Mouse (Mus musculus): Measurements from ENCODE around the gene Rbms3. TPM values are rescaled to one million over a fixed set of nuclear protein-coding genes. Genes with fewer than 3 reads are reported as not detected.
A peak's percentile ranks its signal among the peaks of the same experiment; 100 is the strongest.

Rbms3 gene
- polyA plus RNA-seq, 1 experiment from 2014 or later, result 48.9 TPM

DNA sequence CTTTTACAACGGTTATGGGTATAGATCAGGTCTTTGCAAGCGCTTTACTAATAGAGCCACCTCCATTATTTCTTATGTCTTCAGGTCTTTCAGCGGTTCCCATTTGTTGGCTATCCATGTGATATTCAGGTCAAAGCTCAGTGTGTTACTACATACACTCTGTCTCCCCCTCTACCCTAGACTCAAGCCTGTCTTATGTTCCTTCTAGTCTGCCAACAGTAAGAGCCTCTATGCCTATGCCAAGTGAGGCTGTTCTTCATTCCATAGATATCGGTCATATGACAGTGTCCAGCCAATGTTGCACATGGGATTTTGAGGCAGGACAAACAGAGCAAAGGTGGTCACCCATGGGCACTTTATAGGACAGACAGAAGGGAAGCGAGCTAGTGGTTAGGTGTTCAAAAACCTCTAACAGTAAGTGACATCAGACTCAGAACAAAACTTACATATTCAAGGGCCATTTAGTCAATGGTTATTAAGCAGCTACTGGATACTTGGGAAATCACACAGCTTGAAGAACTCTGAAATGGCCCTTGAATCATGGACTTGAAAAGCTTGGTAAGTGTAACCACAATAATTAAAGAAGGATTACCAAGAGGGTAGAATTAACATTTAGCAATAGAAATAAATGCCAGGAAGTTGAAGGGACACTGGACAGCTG, 395.5 kb downstream of the Rbms3 start:
- Histone ChIP-seq H3K4me2 (replicated peaks; ENCODE audit: low read depth, low read length) (peak overlapping the region; percentile 33; the same call in 1 of the 2 replicates), H3K4me3 (ENCODE audit: low read depth, low read length) (no peak overlapping the region), H3K36me3 (ENCODE audit: insufficient read depth, low read length) (no peaks in the 10 kb centered on the region), H3K9ac (replicated peaks; ENCODE audit: low read depth) (no peak overlapping the region), H3K27me3 (replicated peaks; ENCODE audit: insufficient read depth, low read length) (no peaks in the 10 kb centered on the region), H3K27ac (ENCODE audit: low read length) (peak overlapping the region; percentile 64), H3K9me3 (ENCODE audit: low read length) (no peaks in the 10 kb centered on the region), H3K4me1 (ENCODE audit: insufficient read depth, low read depth, low read length) (peaks cover 14% of the 10 kb centered on the region; the same call in 1 of the 2 replicates)
- ATAC-seq (peak; percentile 80), DNase-seq (ENCODE audit: low spot score) (peak; percentile 84)
- TF ChIP-seq CTCF (IDR thresholded peaks at IDR 0.05) (no peak), EP300 (IDR thresholded peaks at IDR 0.05) (no peak; the same call in 1 of the 2 replicates)
- WGBS, result 76% methylated on average over 5 of the region's 5 CpGs

DNA sequence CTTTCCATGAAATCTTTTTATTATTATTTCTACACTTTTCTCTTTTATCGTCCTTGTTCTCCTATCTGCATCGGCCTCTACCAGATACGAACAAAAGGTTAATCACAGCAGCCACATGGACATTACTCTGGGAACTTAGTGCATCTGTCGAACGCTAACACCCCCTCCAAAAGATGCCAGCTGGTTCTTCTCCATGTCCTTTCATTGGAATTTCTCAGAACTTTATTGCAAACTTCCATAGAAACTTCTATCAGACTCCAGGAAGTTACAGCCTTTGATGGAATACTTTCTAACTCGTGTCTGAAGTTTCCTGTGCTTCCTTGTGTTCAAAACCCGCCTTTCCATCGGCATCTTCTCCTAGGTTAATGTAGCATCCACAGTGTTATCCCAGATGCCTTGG, 407.0 kb downstream of the Rbms3 start:
- TF ChIP-seq EP300 (IDR thresholded peaks at IDR 0.05), result no peak
- no peak for TF ChIP-seq CTCF (IDR thresholded peaks at IDR 0.05)
- no peaks in the 10 kb centered on the region for H3K36me3 ChIP-seq (ENCODE audit: insufficient read depth, low read length)
- no peaks in the 10 kb centered on the region for H3K9me3 ChIP-seq (ENCODE audit: low read length)
- DNase-seq (ENCODE audit: low spot score) (peak; percentile 54), ATAC-seq (no peak)
- no peaks in the 10 kb centered on the region for H3K27me3 ChIP-seq (replicated peaks; ENCODE audit: insufficient read depth, low read length)
- H3K27ac ChIP-seq (ENCODE audit: low read length), result no peak overlapping the region
- H3K4me2 ChIP-seq (replicated peaks; ENCODE audit: low read depth, low read length), result no peak overlapping the region
- no peak overlapping the region for H3K4me3 ChIP-seq (ENCODE audit: low read depth, low read length)
- no peaks in the 10 kb centered on the region for H3K4me1 ChIP-seq (ENCODE audit: insufficient read depth, low read depth, low read length)
- 56% methylated on average over 8 of the region's 8 CpGs for WGBS
- H3K9ac ChIP-seq (replicated peaks; ENCODE audit: low read depth), result no peak overlapping the region

DNA sequence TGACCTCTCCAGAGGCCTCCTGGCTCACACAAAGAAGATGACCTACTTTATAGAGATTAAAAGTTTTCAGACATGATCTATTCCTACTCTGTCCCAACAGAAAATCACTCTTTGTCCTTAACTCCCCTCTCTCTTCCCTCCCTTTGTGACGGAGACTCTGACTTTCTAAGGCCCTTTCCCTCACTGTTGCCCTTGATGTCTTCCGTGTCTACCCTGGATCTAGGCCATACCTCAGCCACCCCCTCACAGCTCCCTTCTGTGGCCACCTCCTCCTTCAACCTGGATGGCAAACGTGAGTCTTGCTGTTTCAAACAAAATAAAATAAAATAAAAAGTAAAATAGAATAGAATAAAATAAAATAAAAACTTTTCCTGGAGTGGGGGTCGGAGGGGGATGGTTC, 408.2 kb downstream of the Rbms3 start:
- no peaks in the 10 kb centered on the region for H3K4me1 ChIP-seq (ENCODE audit: insufficient read depth, low read depth, low read length)
- H3K4me3 ChIP-seq (ENCODE audit: low read depth, low read length), result no peak overlapping the region
- DNase-seq (ENCODE audit: low spot score), result no peak
- WGBS, result 74% methylated on average over 4 of the region's 4 CpGs
- no peak overlapping the region for H3K9ac ChIP-seq (replicated peaks; ENCODE audit: low read depth)
- H3K4me2 ChIP-seq (replicated peaks; ENCODE audit: low read depth, low read length), result no peak overlapping the region
- TF ChIP-seq EP300 (IDR thresholded peaks at IDR 0.05) (no peak), CTCF (IDR thresholded peaks at IDR 0.05) (no peak)
- H3K36me3 ChIP-seq (ENCODE audit: insufficient read depth, low read length), result no peaks in the 10 kb centered on the region
- no peaks in the 10 kb centered on the region for H3K9me3 ChIP-seq (ENCODE audit: low read length)
- no peak overlapping the region for H3K27ac ChIP-seq (ENCODE audit: low read length)
- H3K27me3 ChIP-seq (replicated peaks; ENCODE audit: insufficient read depth, low read length), result no peaks in the 10 kb centered on the region
- ATAC-seq, result no peak

DNA sequence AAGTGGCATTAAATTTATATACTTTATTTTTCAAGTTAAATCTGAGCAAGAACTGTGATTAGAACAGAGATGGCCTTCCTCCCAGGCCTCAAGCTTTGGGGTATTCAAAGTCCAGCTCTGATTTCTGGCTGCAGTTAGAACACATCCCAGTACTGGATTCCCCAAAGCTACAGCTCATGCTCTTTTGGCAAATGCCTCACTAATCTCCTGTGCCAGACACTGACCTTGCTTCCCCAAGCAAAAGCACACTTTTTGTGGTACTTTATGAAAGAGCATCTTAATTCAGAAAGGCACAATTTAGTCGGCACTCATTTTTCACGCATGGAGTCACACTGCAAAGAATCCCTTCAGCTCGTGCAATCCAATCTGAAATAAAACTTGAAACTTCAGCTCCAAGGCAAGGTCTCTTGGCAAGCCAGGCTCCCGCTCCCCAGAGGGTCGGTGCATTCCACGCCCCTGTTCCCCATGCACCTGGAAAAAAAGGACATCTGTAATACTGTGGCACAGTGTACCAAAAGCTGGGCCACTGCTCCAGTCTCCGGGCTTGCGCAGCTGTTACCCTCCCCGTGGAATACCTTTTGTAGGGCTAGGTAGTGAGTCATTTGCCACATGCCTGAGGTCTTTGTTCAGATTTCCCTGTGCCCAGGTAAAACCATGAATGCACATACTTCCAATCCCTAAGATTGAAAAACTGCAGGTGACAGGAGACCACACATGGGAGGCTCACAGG, 413.5 kb downstream of the Rbms3 start:
- DNase-seq (ENCODE audit: low spot score) (no peak), ATAC-seq (no peak)

DNA sequence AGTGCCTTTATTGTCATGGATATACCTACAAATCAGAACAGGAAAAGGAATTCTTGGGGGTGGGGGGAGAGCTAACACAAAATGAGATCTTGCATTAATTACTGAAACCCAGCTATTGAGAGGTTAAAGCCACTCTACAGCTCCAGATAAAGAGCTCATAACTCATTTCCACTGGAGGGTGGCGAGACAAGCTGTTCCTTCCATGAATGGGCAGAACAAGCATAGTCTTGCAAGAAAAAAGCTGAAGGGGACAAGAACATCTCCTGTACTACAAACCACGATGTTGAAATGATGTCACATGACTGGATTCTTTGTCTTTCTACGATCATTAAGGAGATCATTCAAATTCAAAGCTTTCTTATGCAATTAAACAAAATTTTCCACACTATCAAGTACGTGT, 417.7 kb downstream of the Rbms3 start:
- DNase-seq (ENCODE audit: low spot score) (peak; percentile 39), ATAC-seq (no peak)
- H3K36me3 ChIP-seq (ENCODE audit: insufficient read depth, low read length), result no peaks in the 10 kb centered on the region
- H3K9me3 ChIP-seq (ENCODE audit: low read length), result no peaks in the 10 kb centered on the region
- no peak overlapping the region for H3K4me3 ChIP-seq (ENCODE audit: low read depth, low read length)
- no peak for TF ChIP-seq EP300 (IDR thresholded peaks at IDR 0.05)
- TF ChIP-seq CTCF (IDR thresholded peaks at IDR 0.05), result no peak
- no peak overlapping the region for H3K4me2 ChIP-seq (replicated peaks; ENCODE audit: low read depth, low read length)
- 42% methylated on average over 4 of the region's 4 CpGs for WGBS
- H3K4me1 ChIP-seq (ENCODE audit: insufficient read depth, low read depth, low read length), result no peaks in the 10 kb centered on the region
- no peaks in the 10 kb centered on the region for H3K27me3 ChIP-seq (replicated peaks; ENCODE audit: insufficient read depth, low read length)
- H3K27ac ChIP-seq (ENCODE audit: low read length), result no peak overlapping the region
- H3K9ac ChIP-seq (replicated peaks; ENCODE audit: low read depth), result no peak overlapping the region

More for the DNA sequence above, 413.5 kb downstream of the Rbms3 start:
- H3K9ac ChIP-seq (replicated peaks; ENCODE audit: low read depth), result no peak overlapping the region
- no peak overlapping the region for H3K27ac ChIP-seq (ENCODE audit: low read length)
- TF ChIP-seq CTCF (IDR thresholded peaks at IDR 0.05) (no peak), EP300 (IDR thresholded peaks at IDR 0.05) (no peak)
- 78% methylated on average over 9 of the region's 9 CpGs for WGBS
- H3K27me3 ChIP-seq (replicated peaks; ENCODE audit: insufficient read depth, low read length), result no peaks in the 10 kb centered on the region
- H3K4me2 ChIP-seq (replicated peaks; ENCODE audit: low read depth, low read length), result no peak overlapping the region
- no peaks in the 10 kb centered on the region for H3K4me1 ChIP-seq (ENCODE audit: insufficient read depth, low read depth, low read length)
- H3K4me3 ChIP-seq (ENCODE audit: low read depth, low read length), result no peak overlapping the region
- no peaks in the 10 kb centered on the region for H3K36me3 ChIP-seq (ENCODE audit: insufficient read depth, low read length)
- H3K9me3 ChIP-seq (ENCODE audit: low read length), result no peaks in the 10 kb centered on the region

DNA sequence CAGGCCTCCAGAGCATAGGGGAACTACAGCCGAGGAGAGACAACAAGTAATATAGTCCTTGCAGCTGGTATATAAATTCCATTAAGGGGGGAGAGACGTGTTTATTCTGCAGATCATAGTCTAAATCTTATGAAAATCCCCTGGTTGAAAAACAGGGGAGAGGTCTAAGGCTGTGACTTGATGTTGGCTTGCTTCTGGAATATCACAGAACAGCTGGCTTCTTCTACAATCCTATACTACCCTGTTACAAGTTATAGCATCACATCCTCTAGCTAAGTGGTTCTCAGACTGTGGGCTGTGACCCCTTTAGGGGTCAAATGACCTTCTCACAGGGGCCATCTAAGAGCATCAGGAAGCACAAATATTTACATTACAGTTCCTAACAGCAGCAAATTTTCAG, 419.4 kb downstream of the Rbms3 start:
- Histone ChIP-seq H3K36me3 (ENCODE audit: insufficient read depth, low read length) (no peaks in the 10 kb centered on the region), H3K4me1 (ENCODE audit: insufficient read depth, low read depth, low read length) (no peaks in the 10 kb centered on the region; the same call in 1 of the 2 replicates), H3K27me3 (replicated peaks; ENCODE audit: insufficient read depth, low read length) (no peaks in the 10 kb centered on the region), H3K4me3 (ENCODE audit: low read depth, low read length) (no peak overlapping the region), H3K27ac (ENCODE audit: low read length) (no peak overlapping the region), H3K9ac (replicated peaks; ENCODE audit: low read depth) (no peak overlapping the region), H3K4me2 (replicated peaks; ENCODE audit: low read depth, low read length) (no peak overlapping the region), H3K9me3 (ENCODE audit: low read length) (no peaks in the 10 kb centered on the region)
- no peak for ATAC-seq
- no peak for DNase-seq (ENCODE audit: low spot score)
- TF ChIP-seq CTCF (IDR thresholded peaks at IDR 0.05), result no peak
- WGBS, result 61% methylated on average over 2 of the region's 2 CpGs
